Mouse (Mus musculus) cerebellum, adult 9-10 months (tissue): ENCODE data around the gene Fcnb.

Experiments used
- DNase-seq: peaks from one replicate; pipeline ENCODE4 v3.0.0; 2022

The Fcnb gene

GRCm38 (mm10) chr2:28075616-28076187 is 9.0 kb downstream of the Fcnb start:
- DNase-seq: no peak

- DNase-seq: no peak
Measured at GRCm38 (mm10) chr2:28068537-28068878, 16.2 kb downstream of the Fcnb start.

GRCm38 (mm10) chr2:28067821-28068536 is 16.7 kb downstream of the Fcnb start:
- no peak for DNase-seq

GRCm38 (mm10) chr2:28067175-28067574 is 17.5 kb downstream of the Fcnb start:
- DNase-seq: peak; percentile 66

GRCm38 (mm10) chr2:28066686-28067085 is 18.0 kb downstream of the Fcnb start:
- no peak for DNase-seq

- no peak for DNase-seq
Measured at GRCm38 (mm10) chr2:28065081-28065651, 19.5 kb downstream of the Fcnb start.

GRCm38 (mm10) chr2:28064339-28065080 is 20.2 kb downstream of the Fcnb start:
- DNase-seq: no peak

- no peak for DNase-seq
Measured at GRCm38 (mm10) chr2:28063711-28064338, 20.9 kb downstream of the Fcnb start.

- no peak for DNase-seq
Measured at GRCm38 (mm10) chr2:28059922-28060321, 24.8 kb downstream of the Fcnb start.

GRCm38 (mm10) chr2:28047092-28047491 is 37.6 kb downstream of the Fcnb start:
- no peak for DNase-seq

GRCm38 (mm10) chr2:28046311-28046710 is 38.4 kb downstream of the Fcnb start:
- no peak for DNase-seq

- DNase-seq: no peak
Measured at GRCm38 (mm10) chr2:28044920-28045598, 39.6 kb downstream of the Fcnb start.

GRCm38 (mm10) chr2:28040466-28040865 is 44.2 kb downstream of the Fcnb start:
- peak; percentile 2 for DNase-seq

GRCm38 (mm10) chr2:28039647-28040325 is 44.9 kb downstream of the Fcnb start:
- no peak for DNase-seq

GRCm38 (mm10) chr2:28038391-28039096 is 46.1 kb downstream of the Fcnb start:
- DNase-seq: peak; percentile 71

GRCm38 (mm10) chr2:28037505-28038390 is 46.9 kb downstream of the Fcnb start:
- peak; percentile 51 for DNase-seq

GRCm38 (mm10) chr2:28036788-28037187 is 47.9 kb downstream of the Fcnb start:
- peak; percentile 16 for DNase-seq

GRCm38 (mm10) chr2:28034011-28034710 is 50.5 kb downstream of the Fcnb start:
- DNase-seq: no peak

GRCm38 (mm10) chr2:28032469-28032868 is 52.2 kb downstream of the Fcnb start:
- DNase-seq: no peak

GRCm38 (mm10) chr2:28031860-28032259 is 52.8 kb downstream of the Fcnb start:
- no peak for DNase-seq
